Comparison of ENCODE assay signal across 11 mouse cellular contexts in genomic region chr7:27687836-27688235, GRCm38 (mm10). TPM values are rescaled to one million over a fixed set of nuclear protein-coding genes. Genes with fewer than 3 reads are reported as not detected.
DNase-seq lines count a peak whose midpoint lies in the region; ATAC-seq and TF ChIP-seq lines count a peak whose summit lies in the region.
"Had no signal": no experiment of that assay in that cellular context is flagged by ENCODE, and none has a peak within 500 bp of the region (broad histone marks: within the 10 kb centered on the region; RNA-seq: fewer than 3 reads in every experiment).

No protein-coding gene starts in this region.

- H3K4me3 ChIP-seq in heart, embryonic 13.5 days = peak overlapping the region; percentile 61
- no peak overlapping the region for H3K4me3 ChIP-seq in heart, adult 2 months
- H3K4me3 ChIP-seq in embryonic facial prominence, embryonic 11.5 days (ENCODE audit: low read depth, low read length) = no peak overlapping the region
- no peak overlapping the region for H3K4me3 ChIP-seq in hindbrain, postnatal 0 days (ENCODE audit: low read length)
- no peak overlapping the region; the same call in 1 of the 2 replicates for H3K4me3 ChIP-seq in midbrain, postnatal 0 days (ENCODE audit: low read depth, low read length)

- H3K4me2 ChIP-seq in heart, embryonic 13.5 days = peak overlapping the region; percentile 86
- H3K4me2 ChIP-seq in embryonic facial prominence, embryonic 11.5 days (ENCODE audit: low read depth, low read length) = no peak overlapping the region
- 0 out of 2 replicates have a peak overlapping the region, but pooled peaks have one; percentile 70 for H3K4me2 ChIP-seq in hindbrain, postnatal 0 days (ENCODE audit: low read depth, low read length)
- peak overlapping the region; percentile 72; the same call in 1 of the 2 replicates for H3K4me2 ChIP-seq in midbrain, postnatal 0 days (ENCODE audit: low read depth, low read length, poor library complexity, severe bottlenecking)

- peaks cover 16% of the 10 kb centered on the region for H3K27me3 ChIP-seq in heart, embryonic 13.5 days (replicated peaks)
- H3K27me3 ChIP-seq in heart, adult 2 months (ENCODE audit: control insufficient read depth, insufficient read depth, low read length) = no peaks in the 10 kb centered on the region
- H3K27me3 ChIP-seq in embryonic facial prominence, embryonic 11.5 days (ENCODE audit: control insufficient read depth, insufficient read depth, low read length) = no peaks in the 10 kb centered on the region
- H3K27me3 ChIP-seq in hindbrain, postnatal 0 days (ENCODE audit: insufficient read depth, low read length) = no peaks in the 10 kb centered on the region
- H3K27me3 ChIP-seq in midbrain, postnatal 0 days (ENCODE audit: insufficient read depth, low read length) = no peaks in the 10 kb centered on the region

- TF ChIP-seq POLR2A in heart, adult 2 months (IDR thresholded peaks at IDR 0.05; ENCODE audit: insufficient read depth, low read depth, low read length) = no peak

- no peaks in the 10 kb centered on the region for H3K9me3 ChIP-seq in heart, embryonic 13.5 days
- no peaks in the 10 kb centered on the region for H3K9me3 ChIP-seq in embryonic facial prominence, embryonic 11.5 days (replicated peaks; ENCODE audit: control insufficient read depth, low read length)
- H3K9me3 ChIP-seq in hindbrain, postnatal 0 days (ENCODE audit: low read length) = no peaks in the 10 kb centered on the region
- no peaks in the 10 kb centered on the region for H3K9me3 ChIP-seq in midbrain, postnatal 0 days (ENCODE audit: low read length)

- H3K79me2 ChIP-seq in heart, adult 2 months (replicated peaks; ENCODE audit: control insufficient read depth, insufficient read depth, low read length) = no peaks in the 10 kb centered on the region

- intact Hi-C loops in heart, adult 2 months (cut with DNase I) = loop anchor here (2.0 to 5.0 kb wide), 4 partner anchors 13 to 556 kb away; partner anchors contain the start of genes Akt2, Ltbp4 and Map3k10

- no peak for DNase-seq in heart, adult 2 months
- DNase-seq in embryonic facial prominence, embryonic 11.5 days (ENCODE audit: low spot score) = no peak
- DNase-seq in hindbrain, postnatal 0 days (ENCODE audit: low spot score) = no peak
- no peak for DNase-seq in midbrain, postnatal 0 days (ENCODE audit: low spot score)
- no peak for DNase-seq in spleen, postnatal 4 days (ENCODE audit: low spot score in 2 of 2)
- no peak for DNase-seq in left cerebral cortex, adult 11 months (ENCODE audit: low spot score)
- no peak for DNase-seq in embryo, embryonic 10 days (ENCODE audit: low spot score)
- DNase-seq: cerebellum, adult 2 months; kidney, adult 11 months had no signal

- H3K4me1 ChIP-seq in heart, embryonic 13.5 days = peaks cover 25% of the 10 kb centered on the region
- no peaks in the 10 kb centered on the region; the same call in 1 of the 2 replicates for H3K4me1 ChIP-seq in heart, adult 2 months (ENCODE audit: control insufficient read depth, insufficient read depth, low read length)
- peaks cover 2% of the 10 kb centered on the region; the same call in 1 of the 2 replicates for H3K4me1 ChIP-seq in embryonic facial prominence, embryonic 11.5 days (ENCODE audit: control insufficient read depth, insufficient read depth, low read length)
- 0 out of 2 replicates have a peak, but pooled peaks cover 3% of the 10 kb centered on the region for H3K4me1 ChIP-seq in hindbrain, postnatal 0 days (ENCODE audit: insufficient read depth, low read length)
- peaks cover 4% of the 10 kb centered on the region; the same call in 1 of the 2 replicates for H3K4me1 ChIP-seq in midbrain, postnatal 0 days (ENCODE audit: insufficient read depth, low read length)

- 62% methylated on average over 3 of the region's 3 CpGs for WGBS in heart, embryonic 13.5 days
- WGBS in heart, adult 2 months = 72% methylated on average over 3 of the region's 3 CpGs
- 70% methylated on average over 3 of the region's 3 CpGs for WGBS in embryonic facial prominence, embryonic 11.5 days
- WGBS in hindbrain, postnatal 0 days = 69% methylated on average over 3 of the region's 3 CpGs
- WGBS in midbrain, postnatal 0 days = 76% methylated on average over 3 of the region's 3 CpGs

- no peak overlapping the region for H3K9ac ChIP-seq in heart, embryonic 13.5 days
- H3K9ac ChIP-seq in heart, adult 2 months (ENCODE audit: low read depth, low read length) = no peak overlapping the region
- H3K9ac ChIP-seq in embryonic facial prominence, embryonic 11.5 days (replicated peaks; ENCODE audit: low read length) = peak overlapping the region; percentile 57; the same call in 1 of the 2 replicates
- no peak overlapping the region for H3K9ac ChIP-seq in hindbrain, postnatal 0 days (replicated peaks; ENCODE audit: low read length)
- H3K9ac ChIP-seq in midbrain, postnatal 0 days (replicated peaks; ENCODE audit: low read length, poor library complexity, severe bottlenecking) = peak overlapping the region; percentile 51; the same call in 1 of the 2 replicates

- TF ChIP-seq CTCF in heart, adult 2 months (IDR thresholded peaks at IDR 0.05) = no peak
- TF ChIP-seq CTCF in hindbrain, postnatal 0 days (IDR thresholded peaks at IDR 0.05; ENCODE audit: low read depth) = no peak
- no peak for TF ChIP-seq CTCF in midbrain, postnatal 0 days (IDR thresholded peaks at IDR 0.05)

- ATAC-seq in heart, embryonic 13.5 days (ENCODE audit: extremely low read depth, insufficient number of reproducible peaks, low FRiP score, low TSS enrichment) = no peak
- no peak for ATAC-seq in embryonic facial prominence, embryonic 11.5 days (replicated peaks; ENCODE audit: insufficient number of reproducible peaks, low FRiP score, low TSS enrichment, low read depth)
- ATAC-seq in hindbrain, postnatal 0 days = no peak
- ATAC-seq in midbrain, postnatal 0 days (ENCODE audit: low FRiP score) = no peak

- TF ChIP-seq EP300 in heart, adult 2 months (IDR thresholded peaks at IDR 0.05; ENCODE audit: insufficient read depth, low read depth, low read length) = no peak

- H3K27ac ChIP-seq in heart, embryonic 13.5 days (replicated peaks) = no peak overlapping the region
- H3K27ac ChIP-seq in heart, adult 2 months = no peak overlapping the region
- H3K27ac ChIP-seq in embryonic facial prominence, embryonic 11.5 days (replicated peaks; ENCODE audit: low read depth, low read length) = no peak overlapping the region
- H3K27ac ChIP-seq in hindbrain, postnatal 0 days = no peak overlapping the region
- no peak overlapping the region for H3K27ac ChIP-seq in midbrain, postnatal 0 days (ENCODE audit: low read depth, low read length)

- H3K36me3 ChIP-seq in heart, embryonic 13.5 days = no peaks in the 10 kb centered on the region
- H3K36me3 ChIP-seq in heart, adult 2 months (ENCODE audit: control insufficient read depth, insufficient read depth, low read length) = no peaks in the 10 kb centered on the region
- H3K36me3 ChIP-seq in embryonic facial prominence, embryonic 11.5 days (replicated peaks; ENCODE audit: control insufficient read depth, insufficient read depth, low read depth, low read length) = no peaks in the 10 kb centered on the region
- H3K36me3 ChIP-seq in hindbrain, postnatal 0 days (ENCODE audit: insufficient read depth, low read length) = no peaks in the 10 kb centered on the region
- no peaks in the 10 kb centered on the region for H3K36me3 ChIP-seq in midbrain, postnatal 0 days (ENCODE audit: insufficient read depth, low read length)

RNA-seq across cellular contexts. Expression of gene Zfp607b, which starts 1.3 kb away (rescaled TPM):
- 1.5 and 2.9 TPM in 2 replicates for polyA plus RNA-seq in heart, embryonic 13.5 days (2015; fragmentation: Nextera tagmentation; extraction: Ambion mirVana)
- under 1 TPM; 0.42 to 0.52 TPM for total RNA-seq in heart, adult 2 months (2021)
- polyA plus RNA-seq in heart, adult 2 months (2012; rRNA removed) = 0.18 and 0.20 TPM in 2 replicates
- polyA plus RNA-seq in embryonic facial prominence, embryonic 11.5 days (2014; fragmentation: Nextera tagmentation; extraction: Ambion mirVana) = 3.9 and 5.1 TPM in 2 replicates
- total RNA-seq in hindbrain, postnatal 0 days (2014; rRNA removed) = 3.5 and 5.6 TPM in 2 replicates
- 8.5 and 8.9 TPM in 2 replicates for polyA plus RNA-seq in hindbrain, postnatal 0 days (2015; fragmentation: Nextera tagmentation; extraction: Ambion mirVana)
- total RNA-seq in midbrain, postnatal 0 days (2014; rRNA removed) = 6.5 and 10.4 TPM in 2 replicates
- polyA plus RNA-seq in midbrain, postnatal 0 days (2015; fragmentation: Nextera tagmentation; extraction: Ambion mirVana) = 9.2 and 9.5 TPM in 2 replicates

RNA-seq across cellular contexts. Expression of gene Map3k10, which starts 13.4 kb away (rescaled TPM):
- polyA plus RNA-seq in heart, embryonic 13.5 days (2015; fragmentation: Nextera tagmentation; extraction: Ambion mirVana) = 3.7 and 4.6 TPM in 2 replicates
- 10 to 100 TPM; 20.6 to 21.7 TPM for total RNA-seq in heart, adult 2 months (2021)
- polyA plus RNA-seq in heart, adult 2 months (2012; rRNA removed) = 13.5 and 14.6 TPM in 2 replicates
- polyA plus RNA-seq in embryonic facial prominence, embryonic 11.5 days (2014; fragmentation: Nextera tagmentation; extraction: Ambion mirVana) = 5.7 and 6.9 TPM in 2 replicates
- 141 and 162 TPM in 2 replicates for total RNA-seq in hindbrain, postnatal 0 days (2014; rRNA removed)
- 21.4 and 22.9 TPM in 2 replicates for polyA plus RNA-seq in hindbrain, postnatal 0 days (2015; fragmentation: Nextera tagmentation; extraction: Ambion mirVana)
- total RNA-seq in midbrain, postnatal 0 days (2014; rRNA removed) = 150 and 165 TPM in 2 replicates
- 24.4 and 24.5 TPM in 2 replicates for polyA plus RNA-seq in midbrain, postnatal 0 days (2015; fragmentation: Nextera tagmentation; extraction: Ambion mirVana)

RNA-seq across cellular contexts. Expression of gene Ttc9b, which starts 34.1 kb away (rescaled TPM):
- polyA plus RNA-seq in heart, embryonic 13.5 days (2015; fragmentation: Nextera tagmentation; extraction: Ambion mirVana) = 0.25 TPM in 1 of 2 replicates, not detected in the other
- total RNA-seq in heart, adult 2 months (2021) = not detected
- polyA plus RNA-seq in heart, adult 2 months (2012; rRNA removed) = not detected in 2 replicates
- 2.0 and 3.5 TPM in 2 replicates for polyA plus RNA-seq in embryonic facial prominence, embryonic 11.5 days (2014; fragmentation: Nextera tagmentation; extraction: Ambion mirVana)
- total RNA-seq in hindbrain, postnatal 0 days (2014; rRNA removed) = 104 and 132 TPM in 2 replicates
- polyA plus RNA-seq in hindbrain, postnatal 0 days (2015; fragmentation: Nextera tagmentation; extraction: Ambion mirVana) = 124 and 127 TPM in 2 replicates
- 111 and 114 TPM in 2 replicates for total RNA-seq in midbrain, postnatal 0 days (2014; rRNA removed)
- 125 and 133 TPM in 2 replicates for polyA plus RNA-seq in midbrain, postnatal 0 days (2015; fragmentation: Nextera tagmentation; extraction: Ambion mirVana)
- polyA plus RNA-seq: spleen, adult 2 months had no signal

RNA-seq across cellular contexts. Expression of gene Zfp60, which starts 43.4 kb away (rescaled TPM):
- 19.5 and 20.1 TPM in 2 replicates for polyA plus RNA-seq in heart, embryonic 13.5 days (2015; fragmentation: Nextera tagmentation; extraction: Ambion mirVana)
- total RNA-seq in heart, adult 2 months (2021) = 1 to 10 TPM; 8.8 to 8.9 TPM
- 1.6 and 3.7 TPM in 2 replicates for polyA plus RNA-seq in heart, adult 2 months (2012; rRNA removed)
- polyA plus RNA-seq in embryonic facial prominence, embryonic 11.5 days (2014; fragmentation: Nextera tagmentation; extraction: Ambion mirVana) = 56.8 and 62.5 TPM in 2 replicates
- 24.3 and 25.3 TPM in 2 replicates for total RNA-seq in hindbrain, postnatal 0 days (2014; rRNA removed)
- polyA plus RNA-seq in hindbrain, postnatal 0 days (2015; fragmentation: Nextera tagmentation; extraction: Ambion mirVana) = 35.1 and 36.0 TPM in 2 replicates
- total RNA-seq in midbrain, postnatal 0 days (2014; rRNA removed) = 32.1 and 38.6 TPM in 2 replicates
- polyA plus RNA-seq in midbrain, postnatal 0 days (2015; fragmentation: Nextera tagmentation; extraction: Ambion mirVana) = 38.1 and 40.9 TPM in 2 replicates

Comparison
In these comparisons a context has a peak if more than half of its experiments do, and no peak if none do; other contexts are left out.
1. H3K9ac ChIP-seq: peak in embryonic facial prominence, embryonic 11.5 days (single experiment) and midbrain, postnatal 0 days (single experiment); none in heart, embryonic 13.5 days (single experiment), heart, adult 2 months (single experiment) and hindbrain, postnatal 0 days (single experiment).
2. RNA of gene Ttc9b, which starts 34.1 kb away (polyA plus RNA-seq): 125 to 133 TPM in midbrain, postnatal 0 days and 124 to 127 TPM in hindbrain, postnatal 0 days; 2.0 to 3.5 TPM in embryonic facial prominence, embryonic 11.5 days, 0.25 TPM in heart, embryonic 13.5 days and not detected in heart, adult 2 months; every median in the first group is over 10 times any median in the second.